Mouse (Mus musculus) heart, adult 9 months (tissue): ENCODE data around the gene Echs1.
"Not testable (repeated sequence)": the region's sequence is repeated elsewhere in the genome, so short reads cannot be mapped to it uniquely, and the experiment has no call there.

Experiments
- DNase-seq, 2 experiments: peaks; one replicate each; pipeline ENCODE4 v3.0.0; 2022; ENCODE audit warnings: low spot score in 2 of 2

Echs1 gene

GRCm38 (mm10) chr7:140116329-140117054, at the start of gene Echs1:
TSS of gene Echs1 (minus strand) at chr7:140116476.
- DNase-seq, result peak; percentile 91 to 93

- DNase-seq, result no peak
Measured at GRCm38 (mm10) chr7:140164664-140165063, 48.4 kb upstream of the Echs1 start, which contains the start of gene Olfr522. TSS of gene Olfr522 (minus strand) at chr7:140164764.

- no peak for DNase-seq
Measured at GRCm38 (mm10) chr7:140160363-140160762, 44.1 kb upstream of the Echs1 start.

- no peak for DNase-seq
Measured at GRCm38 (mm10) chr7:140154218-140154927, 38.1 kb upstream of the Echs1 start, which contains the start of gene Sprn. TSS of gene Sprn (minus strand) at chr7:140154877.

GRCm38 (mm10) chr7:140153829-140154217, 37.5 kb upstream of the Echs1 start:
- no peak for DNase-seq

GRCm38 (mm10) chr7:140153383-140153782, 37.1 kb upstream of the Echs1 start:
- no peak for DNase-seq

- DNase-seq, result no peak
Measured at GRCm38 (mm10) chr7:140144550-140144949, 28.3 kb upstream of the Echs1 start.

GRCm38 (mm10) chr7:140141350-140141749, 25.1 kb upstream of the Echs1 start:
- DNase-seq, result peak in 1 of 2 experiments; percentile 56

GRCm38 (mm10) chr7:140138021-140138310, 21.7 kb upstream of the Echs1 start:
- DNase-seq, result no peak

- DNase-seq, result peak; percentile 92 to 95
Measured at GRCm38 (mm10) chr7:140137135-140138020, 21.1 kb upstream of the Echs1 start, which contains the start of gene Mtg1. TSS of gene Mtg1 (plus strand) at chr7:140137564.

GRCm38 (mm10) chr7:140135106-140135770, 19.0 kb upstream of the Echs1 start:
- no peak for DNase-seq

- not testable (repeated sequence) for DNase-seq
Measured at GRCm38 (mm10) chr7:140134033-140134432, 17.8 kb upstream of the Echs1 start.

GRCm38 (mm10) chr7:140132184-140132583, 15.9 kb upstream of the Echs1 start:
- not testable (repeated sequence) for DNase-seq

GRCm38 (mm10) chr7:140127911-140128310, 11.6 kb upstream of the Echs1 start:
- peak in 1 of 2 experiments; percentile 31 for DNase-seq

- no peak for DNase-seq
Measured at GRCm38 (mm10) chr7:140126934-140127333, 10.7 kb upstream of the Echs1 start.

GRCm38 (mm10) chr7:140126022-140126350, 9.7 kb upstream of the Echs1 start:
- no peak for DNase-seq

- DNase-seq, result peak; percentile 90 to 93
Measured at GRCm38 (mm10) chr7:140125278-140126021, 9.2 kb upstream of the Echs1 start.

- no peak for DNase-seq
Measured at GRCm38 (mm10) chr7:140124382-140124781, 8.1 kb upstream of the Echs1 start.

- DNase-seq, result no peak
Measured at GRCm38 (mm10) chr7:140122765-140123164, 6.5 kb upstream of the Echs1 start.

- DNase-seq, result no peak
Measured at GRCm38 (mm10) chr7:140121338-140121910, 5.1 kb upstream of the Echs1 start.

GRCm38 (mm10) chr7:140120484-140120883, 4.2 kb upstream of the Echs1 start:
- DNase-seq, result no peak
